11 mouse cellular contexts compared by ENCODE assay signal in genomic region chr5:112394415-112394763, GRCm38 (mm10). TPM values are rescaled to one million over a fixed set of nuclear protein-coding genes. Genes with fewer than 3 reads are reported as not detected.
A peak's percentile ranks its signal among the peaks of the same experiment; 100 is the strongest.
DNase-seq lines count a peak whose midpoint lies in the region; ATAC-seq and TF ChIP-seq lines count a peak whose summit lies in the region.
"Had no signal": no experiment of that assay in that cellular context is flagged by ENCODE, and none has a peak within 500 bp of the region (broad histone marks: within the 10 kb centered on the region; RNA-seq: fewer than 3 reads in every experiment).

No protein-coding gene starts in this region.

- H3K27ac ChIP-seq in heart, embryonic 13.5 days (replicated peaks), result no peak overlapping the region
- H3K27ac ChIP-seq in ES-E14 (ENCODE audit: insufficient read depth, low read depth, low read length, poor library complexity, severe bottlenecking), result no peak overlapping the region
- peak overlapping the region; percentile 88 for H3K27ac ChIP-seq in forebrain, embryonic 14.5 days (ENCODE audit: low read depth, low read length)
- no peak overlapping the region for H3K27ac ChIP-seq in liver, embryonic 16.5 days (ENCODE audit: low read length)

- DNase-seq in heart, postnatal 4 days, result no peak
- no peak for DNase-seq in ES-E14 (ENCODE audit: low read depth, low spot score)
- DNase-seq in forebrain, embryonic 14.5 days (ENCODE audit: low spot score), result no peak
- no peak for DNase-seq in T-cell, adult 2 months (ENCODE audit: low spot score)
- DNase-seq in natural killer cell, adult 2 months (ENCODE audit: low spot score in 2 of 2), result no peak
- DNase-seq in thymus, postnatal 36 days, result no peak

- WGBS in heart, embryonic 13.5 days, result 2% methylated on average over 27 of the region's 28 CpGs
- WGBS in forebrain, embryonic 14.5 days, result 0% methylated on average over 18 of the region's 28 CpGs
- WGBS in liver, embryonic 16.5 days (ENCODE audit: insufficient replicate concordance), result 2% methylated on average over 19 of the region's 28 CpGs

- H3K36me3 ChIP-seq in heart, embryonic 13.5 days, result no peaks in the 10 kb centered on the region
- no peaks in the 10 kb centered on the region for H3K36me3 ChIP-seq in ES-E14 (ENCODE audit: control insufficient read depth, insufficient read depth, low read length, poor library complexity, severe bottlenecking)
- H3K36me3 ChIP-seq in forebrain, embryonic 14.5 days (ENCODE audit: control insufficient read depth, insufficient read depth, low read length), result peaks cover 19% of the 10 kb centered on the region
- no peaks in the 10 kb centered on the region for H3K36me3 ChIP-seq in liver, embryonic 16.5 days (ENCODE audit: control insufficient read depth, insufficient read depth)
- H3K36me3 ChIP-seq: G1E had no signal

- in situ Hi-C loops in ES-E14 (cut with MboI; ENCODE audit: low sequenced_read_pairs in 2 of 2, unreplicated experiment in 2 of 2), result no loop called here

- ATAC-seq in heart, embryonic 13.5 days (ENCODE audit: extremely low read depth, insufficient number of reproducible peaks, low FRiP score, low TSS enrichment), result no peak
- peak; percentile 83 for ATAC-seq in forebrain, embryonic 14.5 days
- no peak for ATAC-seq in liver, embryonic 16.5 days (ENCODE audit: low read depth)

- peaks cover 9% of the 10 kb centered on the region for H3K4me1 ChIP-seq in heart, embryonic 13.5 days
- peaks cover 0 to 8% of the 10 kb centered on the region in 2 experiments; a peak in 1 of 4 replicates for H3K4me1 ChIP-seq in ES-E14 (ENCODE audit: control insufficient read depth in 2 of 2, insufficient read depth in 2 of 2, low read length in 2 of 2, poor library complexity in 1 of 2)
- H3K4me1 ChIP-seq in forebrain, embryonic 14.5 days (ENCODE audit: control insufficient read depth, insufficient read depth, low read length), result peaks cover 15% of the 10 kb centered on the region
- no peaks in the 10 kb centered on the region for H3K4me1 ChIP-seq in liver, embryonic 16.5 days (ENCODE audit: control insufficient read depth, low read depth, low read length)

- H3K27me3 ChIP-seq in heart, embryonic 13.5 days (replicated peaks), result peaks cover 84% of the 10 kb centered on the region
- no peaks in the 10 kb centered on the region for H3K27me3 ChIP-seq in forebrain, embryonic 14.5 days (replicated peaks; ENCODE audit: control insufficient read depth, insufficient read depth, low read length)
- peaks cover 45% of the 10 kb centered on the region for H3K27me3 ChIP-seq in liver, embryonic 16.5 days (ENCODE audit: control insufficient read depth, insufficient read depth, low read depth, low read length)

- H3K4me2 ChIP-seq in heart, embryonic 13.5 days, result peak overlapping the region; percentile 83
- H3K4me2 ChIP-seq in forebrain, embryonic 14.5 days (ENCODE audit: low read length), result peak overlapping the region; percentile 95
- H3K4me2 ChIP-seq in liver, embryonic 16.5 days (ENCODE audit: low read depth, low read length), result peak overlapping the region; percentile 41; the same call in 1 of the 2 replicates

- peak overlapping the region; percentile 77 for H3K9ac ChIP-seq in heart, embryonic 13.5 days
- peak overlapping the region; percentile 46 for H3K9ac ChIP-seq in ES-E14 (ENCODE audit: insufficient read depth, low read depth, low read length, poor library complexity, severe bottlenecking)
- peak overlapping the region; percentile 69 for H3K9ac ChIP-seq in forebrain, embryonic 14.5 days (ENCODE audit: low read length)
- no peak overlapping the region for H3K9ac ChIP-seq in liver, embryonic 16.5 days (ENCODE audit: low read depth, low read length)

- H3K9me3 ChIP-seq in heart, embryonic 13.5 days, result no peaks in the 10 kb centered on the region
- no peaks in the 10 kb centered on the region for H3K9me3 ChIP-seq in ES-E14 (ENCODE audit: control insufficient read depth, insufficient read depth, low read depth, low read length)
- H3K9me3 ChIP-seq in forebrain, embryonic 14.5 days (replicated peaks; ENCODE audit: control insufficient read depth, low read length), result no peaks in the 10 kb centered on the region
- H3K9me3 ChIP-seq in liver, embryonic 16.5 days (replicated peaks; ENCODE audit: control insufficient read depth, low read length), result no peaks in the 10 kb centered on the region

- peak overlapping the region; percentile 64 for H3K4me3 ChIP-seq in heart, embryonic 13.5 days
- peak overlapping the region; percentile 61 to 77 for H3K4me3 ChIP-seq in ES-E14 (ENCODE audit: insufficient read depth in 1 of 2, low read depth in 1 of 2, low read length in 2 of 2, poor library complexity in 1 of 2, severe bottlenecking in 1 of 2)
- peak overlapping the region; percentile 62 for H3K4me3 ChIP-seq in forebrain, embryonic 14.5 days (ENCODE audit: low read depth, low read length)
- peak overlapping the region; percentile 41 for H3K4me3 ChIP-seq in liver, embryonic 16.5 days (ENCODE audit: low read depth, low read length)
- H3K4me3 ChIP-seq: erythroblast, embryonic 14.5 days had no signal

TF ChIP-seq in ES-E14, 5 proteins besides CTCF, POLR2A, EP300 and RAD21:
- TF ChIP-seq CHD2 (IDR thresholded peaks at IDR 0.05; ENCODE audit: low read depth, low read length) (no peak), ZC3H11A (IDR thresholded peaks at IDR 0.05; ENCODE audit: borderline replicate concordance, low read depth, low read length) (no peak), ZNF384 (IDR thresholded peaks at IDR 0.05; ENCODE audit: low read depth, low read length) (no peak), MAFK (IDR thresholded peaks at IDR 0.05; ENCODE audit: insufficient read depth, low read depth, low read length) (no peak), HCFC1 (IDR thresholded peaks at IDR 0.05; ENCODE audit: borderline replicate concordance, insufficient read depth, low read length) (no peak)

RNA-seq across cellular contexts. Expression of gene Asphd2, which starts 0.3 kb away (rescaled TPM):
- 1.1 and 1.2 TPM in 2 replicates for polyA plus RNA-seq in heart, embryonic 13.5 days (2015; fragmentation: Nextera tagmentation; extraction: Ambion mirVana)
- 1 to 10 TPM; 1.4 to 1.6 TPM for total RNA-seq in heart, postnatal 4 days (2021)
- 4.6 and 7.2 TPM in 2 replicates for total RNA-seq in ES-E14 (2012; rRNA removed)
- 31.6 and 37.9 TPM in 2 replicates for polyA plus RNA-seq in forebrain, embryonic 14.5 days (2014; fragmentation: Nextera tagmentation; extraction: Ambion mirVana)
- not detected in 2 replicates for polyA plus RNA-seq in liver, embryonic 16.5 days (2015; fragmentation: Nextera tagmentation; extraction: Ambion mirVana)
- total RNA-seq: neutrophil, adult 5-6 weeks had no signal
- polyA plus RNA-seq: erythroblast, embryonic 14.5 days; G1E had no signal

RNA-seq across cellular contexts. Expression of gene Gm6583, which starts 38.6 kb away (rescaled TPM):
- 0.06 and 0.07 TPM in 2 replicates for polyA plus RNA-seq in heart, embryonic 13.5 days (2015; fragmentation: Nextera tagmentation; extraction: Ambion mirVana)
- total RNA-seq in heart, postnatal 4 days (2021), result under 1 TPM in 1 of 2 experiments, not detected in 1; 0.11 TPM
- total RNA-seq in ES-E14 (2012; rRNA removed), result 0.16 and 0.18 TPM in 2 replicates
- polyA plus RNA-seq in forebrain, embryonic 14.5 days (2014; fragmentation: Nextera tagmentation; extraction: Ambion mirVana), result 0.08 and 0.10 TPM in 2 replicates
- polyA plus RNA-seq in liver, embryonic 16.5 days (2015; fragmentation: Nextera tagmentation; extraction: Ambion mirVana), result 0.04 and 0.13 TPM in 2 replicates
- total RNA-seq: G1E; neutrophil, adult 5-6 weeks had no signal
- polyA plus RNA-seq: G1E had no signal

RNA-seq across cellular contexts. Expression of gene Hps4, which starts 51.5 kb away (rescaled TPM):
- 18.5 and 19.2 TPM in 2 replicates for polyA plus RNA-seq in heart, embryonic 13.5 days (2015; fragmentation: Nextera tagmentation; extraction: Ambion mirVana)
- 10 to 100 TPM; 14.4 to 15.5 TPM for total RNA-seq in heart, postnatal 4 days (2021)
- 19.5 and 30.8 TPM in 2 replicates for total RNA-seq in ES-E14 (2012; rRNA removed)
- 26.2 and 27.0 TPM in 2 replicates for polyA plus RNA-seq in forebrain, embryonic 14.5 days (2014; fragmentation: Nextera tagmentation; extraction: Ambion mirVana)
- polyA plus RNA-seq in liver, embryonic 16.5 days (2015; fragmentation: Nextera tagmentation; extraction: Ambion mirVana), result 10.9 and 11.8 TPM in 2 replicates

RNA-seq across cellular contexts. Expression of gene Srrd, which starts 51.5 kb away (rescaled TPM):
- polyA plus RNA-seq in heart, embryonic 13.5 days (2015; fragmentation: Nextera tagmentation; extraction: Ambion mirVana), result 24.0 and 25.8 TPM in 2 replicates
- 10 to 100 TPM; 11.5 to 14.6 TPM for total RNA-seq in heart, postnatal 4 days (2021)
- total RNA-seq in ES-E14 (2012; rRNA removed), result 25.8 and 32.0 TPM in 2 replicates
- 49.1 and 58.8 TPM in 2 replicates for polyA plus RNA-seq in forebrain, embryonic 14.5 days (2014; fragmentation: Nextera tagmentation; extraction: Ambion mirVana)
- polyA plus RNA-seq in liver, embryonic 16.5 days (2015; fragmentation: Nextera tagmentation; extraction: Ambion mirVana), result 12.6 and 12.9 TPM in 2 replicates

RNA-seq across cellular contexts. Expression of gene Gm6588, which starts 54.8 kb away (rescaled TPM):
- not detected in 2 replicates for polyA plus RNA-seq in heart, embryonic 13.5 days (2015; fragmentation: Nextera tagmentation; extraction: Ambion mirVana)
- total RNA-seq in heart, postnatal 4 days (2021), result not detected
- total RNA-seq in ES-E14 (2012; rRNA removed), result 0.09 TPM in 1 of 2 replicates, not detected in the other
- 0.09 and 0.27 TPM in 2 replicates for polyA plus RNA-seq in forebrain, embryonic 14.5 days (2014; fragmentation: Nextera tagmentation; extraction: Ambion mirVana)
- not detected in 2 replicates for polyA plus RNA-seq in liver, embryonic 16.5 days (2015; fragmentation: Nextera tagmentation; extraction: Ambion mirVana)
- total RNA-seq: neutrophil, adult 5-6 weeks had no signal
- polyA plus RNA-seq: erythroblast, embryonic 14.5 days; G1E had no signal

Comparison
In these comparisons a context has a peak if more than half of its experiments do, and no peak if none do; other contexts are left out.
1. H3K4me2 ChIP-seq: peak in every context shown above with its lines; median percentile 95 in forebrain, embryonic 14.5 days; 83 in heart, embryonic 13.5 days; 41 in liver, embryonic 16.5 days.
2. RNA of gene Asphd2, which starts 0.3 kb away (polyA plus RNA-seq): 31.6 to 37.9 TPM in forebrain, embryonic 14.5 days; 1.1 to 1.2 TPM in heart, embryonic 13.5 days and not detected in liver, embryonic 16.5 days; every median in the first group is over 10 times any median in the second.
3. Peak in every context shown above with its lines, with median percentiles within 50 percentile points of each other: H3K4me3 ChIP-seq.